Mouse (Mus musculus) right cerebral cortex, postnatal 14 days (tissue): ENCODE data around the gene Taf1c.
A peak's percentile ranks its signal among the peaks of the same experiment; 100 is the strongest.

Source experiments
- DNase-seq: peaks from one replicate; pipeline ENCODE4 v3.0.0; 2022

The Taf1c gene

GRCm38 (mm10) chr8:119622555-119622954 lies 17.5 kb upstream of the Taf1c start:
- no peak for DNase-seq

DNA sequence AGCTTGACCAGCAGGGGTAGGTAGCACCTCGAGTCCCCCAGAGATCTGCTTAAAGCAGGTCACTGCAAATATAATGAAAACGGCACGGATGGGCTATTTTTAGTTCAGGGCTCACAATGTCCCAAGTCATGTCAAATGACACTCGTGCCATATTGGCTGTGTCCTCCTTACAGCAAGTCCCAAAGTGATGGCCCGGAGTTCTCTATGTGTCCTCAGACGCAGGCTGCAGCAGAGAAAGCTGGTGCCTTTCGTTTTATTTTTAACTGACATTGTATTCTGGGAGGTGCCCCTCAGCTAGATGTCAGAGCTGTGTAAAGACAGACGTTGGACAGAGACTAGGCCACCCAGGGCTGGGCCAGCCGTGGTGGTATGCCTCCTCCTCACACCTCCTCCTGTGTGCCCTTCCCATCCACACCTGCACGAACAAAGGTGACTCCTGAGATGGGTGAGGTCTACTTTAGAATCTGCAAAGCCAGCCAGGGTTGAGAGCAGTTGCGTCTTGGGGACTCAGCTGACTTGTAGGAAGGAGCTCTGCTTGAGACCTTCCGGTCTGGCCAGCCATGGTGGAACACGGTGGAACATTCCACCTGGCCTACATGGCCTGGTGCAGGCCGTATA lies 15.9 kb upstream of the Taf1c start:
- no peak for DNase-seq

DNA sequence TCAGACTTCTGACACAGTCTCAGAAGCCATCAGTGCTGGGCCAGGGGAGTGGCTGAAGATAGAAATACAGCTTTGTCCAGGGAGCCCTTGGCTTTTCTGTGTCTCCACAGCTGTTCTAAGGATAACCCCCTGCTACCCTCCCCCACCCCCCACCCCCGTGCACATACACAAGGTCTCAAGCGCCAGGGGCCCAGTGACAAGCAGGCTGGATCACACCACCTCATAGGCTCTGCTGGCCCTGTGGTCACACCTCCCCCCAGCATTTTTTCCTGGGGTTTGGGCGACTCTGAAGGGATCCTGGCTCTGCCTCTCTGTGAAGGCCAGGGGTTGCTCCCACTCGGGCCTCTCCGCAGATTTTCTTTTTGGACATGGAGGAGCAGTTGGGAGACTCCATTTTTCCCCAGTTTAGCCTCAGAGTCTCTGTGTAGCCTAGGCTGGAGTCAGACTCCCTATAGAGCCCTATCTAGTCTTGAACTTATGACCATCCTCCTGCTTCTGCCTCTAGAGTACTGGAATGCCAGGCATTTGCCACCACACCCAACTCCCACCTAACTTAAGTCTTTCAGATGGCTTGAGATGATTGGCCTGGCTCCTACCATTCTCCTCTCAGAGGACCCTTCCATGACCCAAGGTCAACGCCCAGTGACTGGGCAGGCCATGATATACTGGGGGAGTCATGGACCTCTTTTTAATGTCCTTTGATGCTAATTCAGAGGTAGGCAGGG lies 15.3 kb upstream of the Taf1c start:
- DNase-seq = no peak

GRCm38 (mm10) chr8:119618887-119619286 lies 13.9 kb upstream of the Taf1c start:
- no peak for DNase-seq

DNA sequence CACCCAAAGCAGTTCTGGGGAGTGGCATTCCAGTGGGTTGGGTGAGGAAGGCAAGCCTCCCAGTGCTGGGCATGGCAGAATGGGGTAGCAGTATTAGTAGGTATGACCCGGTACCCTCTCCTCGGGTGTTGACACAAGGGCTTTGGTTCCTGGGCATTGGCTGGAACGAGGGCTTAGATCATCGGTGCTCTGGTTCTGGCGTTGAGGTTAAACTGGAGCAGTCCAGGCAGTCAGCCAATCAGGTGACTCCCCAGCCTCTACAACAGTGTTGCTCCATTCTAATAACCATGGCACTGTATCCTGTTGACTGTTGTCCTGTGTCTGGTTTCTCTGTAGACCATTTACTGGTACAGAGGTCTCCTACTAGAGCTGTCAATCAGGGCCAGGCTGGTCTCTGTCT lies 12.6 kb upstream of the Taf1c start:
- DNase-seq = no peak

DNA sequence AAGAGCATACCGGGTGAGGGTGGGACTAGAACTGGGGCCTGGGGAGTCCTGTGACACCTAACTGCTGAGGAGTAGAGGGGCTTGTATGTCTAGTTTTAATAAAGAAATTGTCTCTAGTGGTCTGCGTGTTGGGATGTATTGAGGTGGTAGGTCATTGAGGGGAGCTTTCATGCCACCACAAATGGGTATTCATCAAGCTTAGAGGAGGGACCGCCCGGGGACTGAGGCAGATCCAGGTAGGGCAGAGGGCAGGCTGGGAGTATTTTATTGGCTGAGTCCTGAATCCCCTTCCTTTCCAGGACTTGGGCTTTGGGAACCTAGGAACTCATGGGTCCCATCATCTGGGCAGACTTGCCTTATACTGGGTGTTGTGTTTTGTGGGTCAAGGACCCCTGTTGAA lies 11.8 kb upstream of the Taf1c start:
- no peak for DNase-seq

DNA sequence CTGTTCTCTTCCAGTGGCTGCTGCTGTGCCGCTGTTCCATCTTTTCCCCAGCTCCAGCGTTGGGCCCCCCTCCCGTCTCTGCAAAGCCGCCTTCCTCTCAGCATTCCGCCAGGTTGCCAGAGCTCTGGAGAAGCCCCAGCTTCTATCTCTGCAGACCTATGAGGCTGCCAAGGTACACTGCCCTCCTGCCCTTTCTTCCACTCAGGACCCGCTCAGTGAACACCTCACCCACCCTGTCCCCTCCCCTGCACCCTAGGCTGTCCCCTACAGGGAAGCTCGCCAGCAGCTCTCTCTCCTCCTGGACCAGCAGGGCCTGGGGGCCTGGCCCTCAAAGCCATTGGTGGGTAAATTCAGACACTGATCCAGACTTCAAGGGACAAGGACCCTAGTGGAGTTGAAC lies 11.3 kb upstream of the Taf1c start:
- DNase-seq = no peak

- DNase-seq = no peak
These were observed 10.1 kb upstream of the Taf1c start for GRCm38 (mm10) chr8:119615096-119615495.

- DNase-seq = no peak
These were observed 7.4 kb upstream of the Taf1c start, which contains the start of gene Adad2 for GRCm38 (mm10) chr8:119612471-119612870. Adad2 (plus strand) TSS chr8:119612747.

DNA sequence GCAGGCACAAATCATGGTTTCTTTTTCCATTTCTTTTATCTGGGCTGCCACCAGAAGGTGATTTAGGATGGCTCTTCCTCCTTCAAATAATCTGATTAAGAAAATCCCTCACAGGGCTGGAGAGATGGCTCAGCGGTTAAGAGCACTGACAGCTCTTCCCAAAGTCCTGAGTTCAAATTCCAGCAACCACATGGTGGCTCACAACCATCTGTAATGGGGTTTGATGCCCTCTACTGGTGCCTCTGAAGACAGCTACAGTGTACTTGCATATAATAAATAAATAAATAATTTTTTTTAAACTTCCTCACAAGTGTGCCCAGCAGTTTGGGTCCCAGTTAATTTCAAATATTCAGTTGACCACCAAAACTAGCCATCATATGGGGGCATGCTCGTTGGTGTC lies 1.2 kb upstream of the Taf1c start:
- no peak for DNase-seq

GRCm38 (mm10) chr8:119604398-119604803 lies 621 bp downstream of the Taf1c start:
- no peak for DNase-seq

DNA sequence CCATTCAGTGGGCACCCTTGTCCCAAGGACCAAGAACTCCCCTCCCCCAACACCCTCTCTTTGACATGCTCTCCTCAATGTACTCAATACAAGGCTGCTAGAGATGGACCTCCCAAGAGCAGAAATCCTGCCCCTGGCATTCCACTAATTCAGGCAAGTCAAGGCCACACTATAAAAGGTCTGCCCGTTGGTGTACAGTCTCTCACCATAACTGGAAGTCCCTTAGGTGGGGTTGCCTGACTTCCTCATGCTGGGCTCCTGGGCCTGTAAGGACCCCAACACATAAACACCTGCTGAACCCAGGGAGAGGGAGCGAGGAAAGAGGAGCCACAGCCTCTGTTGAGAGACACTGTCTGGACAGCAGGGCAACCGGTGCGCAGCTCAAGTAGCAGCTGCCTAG lies 1.3 kb downstream of the Taf1c start:
- no peak for DNase-seq

DNA sequence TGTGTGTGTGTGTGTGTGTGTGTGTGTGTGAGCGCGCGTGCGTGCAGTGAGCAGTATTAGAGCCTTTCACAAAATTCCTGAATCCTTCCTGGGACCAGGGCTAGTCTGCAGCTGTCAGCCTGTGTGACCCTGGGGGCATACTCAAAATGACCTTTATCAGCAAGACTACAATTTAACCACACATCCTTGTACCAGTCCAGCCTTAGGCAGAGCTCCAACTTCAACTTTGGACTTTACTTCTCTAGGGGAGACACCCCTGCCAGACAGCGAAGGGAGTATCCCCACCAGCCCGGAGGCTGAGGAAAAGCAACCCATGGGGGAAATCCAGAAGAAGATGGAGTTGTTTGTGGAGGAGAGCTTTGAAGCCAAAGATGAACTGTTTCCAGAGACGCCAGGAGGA lies 13.6 kb downstream of the Taf1c start:
- no peak for DNase-seq

DNA sequence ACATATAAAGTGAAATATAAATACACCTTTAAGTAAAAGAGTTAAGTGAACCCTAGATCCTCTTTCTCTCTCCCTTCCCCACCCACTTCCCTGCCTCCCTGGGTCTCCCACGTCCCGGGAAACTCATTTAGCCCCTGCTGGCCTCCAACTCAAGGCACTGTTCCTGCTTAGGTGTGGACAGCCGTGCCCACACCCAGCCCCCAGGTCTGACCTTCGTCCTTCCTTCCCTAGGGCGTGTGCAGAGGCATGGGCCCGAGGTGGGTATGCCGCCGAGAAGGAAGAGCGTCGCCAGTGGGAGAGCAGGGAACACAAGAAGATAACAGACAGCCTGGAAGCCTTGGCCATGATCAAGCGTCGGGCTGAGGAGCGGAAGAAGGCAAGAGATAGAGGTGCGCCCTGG lies 14.7 kb downstream of the Taf1c start:
- DNase-seq = no peak

- no peak for DNase-seq
These were observed 16.2 kb downstream of the Taf1c start for GRCm38 (mm10) chr8:119588844-119589243.

GRCm38 (mm10) chr8:119588321-119588720 lies 16.7 kb downstream of the Taf1c start:
- no peak for DNase-seq

DNA sequence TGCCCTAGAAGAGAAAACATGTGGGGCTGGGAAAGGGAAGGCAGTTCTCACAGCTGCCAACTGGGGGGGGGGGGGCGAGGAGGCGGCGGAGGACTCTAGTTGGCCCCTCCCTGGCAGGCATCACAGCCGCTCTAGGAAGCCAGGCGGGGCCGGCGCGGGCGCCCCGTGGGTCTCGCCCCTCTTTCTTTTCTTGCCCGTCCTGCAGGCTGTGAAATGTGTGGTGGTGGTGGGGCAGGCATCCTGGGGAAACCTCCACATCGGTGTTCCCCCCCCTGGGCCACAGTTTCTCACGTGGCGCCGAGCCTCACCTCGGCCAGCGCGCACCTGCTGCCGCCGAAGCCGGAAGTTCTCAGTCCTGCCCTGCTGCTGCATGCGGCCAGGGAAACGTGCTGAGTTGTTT lies 19.1 kb downstream of the Taf1c start:
- DNase-seq = no peak

- no peak for DNase-seq
These were observed 24.4 kb downstream of the Taf1c start for GRCm38 (mm10) chr8:119580441-119581161.

GRCm38 (mm10) chr8:119579096-119579495 lies 25.9 kb downstream of the Taf1c start:
- no peak for DNase-seq

GRCm38 (mm10) chr8:119575366-119575726 lies 29.7 kb downstream of the Taf1c start:
- no peak for DNase-seq

DNA sequence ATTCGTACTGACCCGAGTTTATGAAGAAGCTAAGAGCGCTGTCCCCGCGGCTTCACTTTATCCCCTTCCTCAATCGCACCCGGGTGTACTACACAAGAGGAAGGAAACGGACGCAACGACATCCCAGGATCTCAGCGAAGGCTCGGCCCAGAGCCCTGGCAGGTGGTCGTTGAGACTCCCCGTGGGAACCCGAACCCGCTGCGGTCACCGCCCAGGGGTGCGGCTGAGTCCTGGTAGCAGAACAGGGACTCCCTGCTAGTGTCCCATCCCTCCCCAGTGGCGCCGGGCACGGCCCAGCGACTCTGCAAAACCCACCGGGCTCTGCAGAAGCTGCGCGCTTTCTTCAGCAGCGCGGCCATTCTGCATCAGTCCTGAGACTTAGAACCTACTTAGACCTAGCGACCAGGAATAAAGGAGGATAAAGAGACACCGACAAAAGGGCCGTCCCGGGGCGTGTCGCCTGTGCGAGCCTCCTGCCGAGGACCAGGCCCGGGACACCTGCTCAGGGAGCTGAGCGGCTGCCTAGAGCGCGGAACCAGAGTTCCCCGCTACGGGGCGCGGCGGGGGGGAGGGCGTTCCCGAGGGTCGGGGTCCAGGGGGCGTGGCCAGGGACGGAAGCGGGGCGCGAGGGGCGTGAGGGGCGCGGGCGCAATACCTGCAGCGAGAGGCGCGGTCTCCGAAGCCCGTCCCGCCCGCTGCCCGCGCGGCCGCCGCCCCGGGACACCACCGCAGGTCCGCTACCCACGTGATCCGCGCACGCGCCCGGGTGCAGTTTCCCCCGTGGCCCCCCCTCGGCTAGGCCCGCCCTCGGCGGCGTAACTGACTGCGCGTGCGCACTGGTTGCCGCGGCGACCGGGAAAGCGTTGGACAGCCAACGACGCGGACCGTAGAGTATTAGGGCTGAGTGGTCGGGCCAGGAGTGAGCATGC lies 30.3 kb downstream of the Taf1c start, which contains the start of the genes Hsdl1 and Dnaaf1:
Gene Hsdl1, minus strand, starts transcription at position 747 of the 929 bp plus-strand sequence.
Gene Dnaaf1, plus strand, starts transcription at position 799 of the 929 bp plus-strand sequence.
- peak; percentile 98 for DNase-seq

GRCm38 (mm10) chr8:119572411-119572810 lies 32.6 kb downstream of the Taf1c start:
- DNase-seq = no peak

DNA sequence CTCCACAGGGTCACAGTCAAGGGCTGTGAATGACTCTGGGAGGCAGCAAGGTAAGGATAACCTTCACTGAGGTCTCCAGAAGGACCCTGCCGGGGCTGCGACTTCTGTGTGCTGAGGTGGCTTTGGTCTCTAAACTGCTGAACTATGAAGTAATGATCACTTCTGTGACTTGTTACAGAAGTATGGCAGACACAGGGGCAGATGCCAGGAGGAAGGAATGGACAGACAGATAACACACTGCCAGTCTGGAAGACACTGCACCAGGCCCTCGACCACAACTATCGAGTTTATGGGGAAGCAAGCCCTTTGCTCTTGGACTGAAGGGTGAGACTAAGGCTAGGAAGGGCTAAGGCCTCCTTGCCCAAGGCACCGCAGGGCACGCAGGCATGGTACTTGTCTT lies 33.9 kb downstream of the Taf1c start:
- DNase-seq = no peak
